Mouse (Mus musculus) ES-E14 (cell line): ENCODE results near the gene Zmiz1. TPM values are rescaled to one million over a fixed set of nuclear protein-coding genes. Genes with fewer than 3 reads are reported as not detected.

Source experiments
- DNase-seq: peaks from one replicate; pipeline ENCODE4 v3.0.0-alpha.2; 2013; ENCODE audit warnings: low read depth, low spot score
- H3K27ac ChIP-seq: 2 replicates; pipeline ENCODE4 v1.5.1; 2012; ENCODE audit warnings: low read depth, mild to moderate bottlenecking, low read length, moderate library complexity, mixed read lengths; ENCODE audit not compliant: poor library complexity, insufficient read depth, severe bottlenecking
- H3K36me3 ChIP-seq: 2 replicates; pipeline ENCODE4 v1.6.1; 2012; ENCODE audit warnings: mild to moderate bottlenecking, low read length, moderate library complexity, mixed read lengths; ENCODE audit not compliant: control insufficient read depth, poor library complexity, insufficient read depth, severe bottlenecking
- H3K4me1 ChIP-seq, 2 experiments: fragments of 150-350 bp in 1 of 2; sonication (generic) in 1 of 2; 2 replicates each; pipeline ENCODE4 v1.6.1; 2012; ENCODE audit warnings: low read length in 2 of 2, mild to moderate bottlenecking in 1 of 2, mixed read lengths in 1 of 2; ENCODE audit not compliant: control insufficient read depth in 2 of 2, insufficient read depth in 2 of 2, poor library complexity in 1 of 2
- H3K4me3 ChIP-seq, 2 experiments: fragments of 150-350 bp in 1 of 2; sonication (generic) in 1 of 2; 2 replicates each; pipeline ENCODE4 v1.5.1; 2012; ENCODE audit warnings: low read length in 2 of 2, low read depth in 1 of 2, mild to moderate bottlenecking in 1 of 2, mixed read lengths in 1 of 2; ENCODE audit not compliant: insufficient read depth in 1 of 2, poor library complexity in 1 of 2, severe bottlenecking in 1 of 2
- H3K9ac ChIP-seq: 2 replicates; pipeline ENCODE4 v1.6.1; 2012; ENCODE audit warnings: low read depth, mild to moderate bottlenecking, low read length, mixed read lengths; ENCODE audit not compliant: poor library complexity, insufficient read depth, severe bottlenecking
- H3K9me3 ChIP-seq: fragments of 150-350 bp; sonication (generic); 2 replicates; pipeline ENCODE4 v1.6.1; 2012; ENCODE audit warnings: low read depth, mild to moderate bottlenecking, low read length; ENCODE audit not compliant: control insufficient read depth, insufficient read depth
- CHD2 ChIP-seq: IDR thresholded peaks from 2 replicates; pipeline ENCODE4 v1.6.1; 2014; ENCODE audit warnings: mild to moderate bottlenecking, low read depth, low read length, inconsistent platforms
- HCFC1 ChIP-seq: IDR thresholded peaks from 2 replicates; pipeline ENCODE4 v1.6.1; 2012; ENCODE audit warnings: low read length, inconsistent platforms, borderline replicate concordance; ENCODE audit not compliant: insufficient read depth
- MAFK ChIP-seq: IDR thresholded peaks from 2 replicates; pipeline ENCODE4 v1.6.1; 2014; ENCODE audit warnings: mild to moderate bottlenecking, low read depth, low read length, inconsistent platforms; ENCODE audit not compliant: insufficient read depth
- ZC3H11A ChIP-seq: IDR thresholded peaks from 2 replicates; pipeline ENCODE4 v1.6.1; 2012; ENCODE audit warnings: low read depth, mild to moderate bottlenecking, inconsistent platforms, low read length, borderline replicate concordance
- ZNF384 ChIP-seq: IDR thresholded peaks from 2 replicates; pipeline ENCODE4 v1.6.1; 2012; ENCODE audit warnings: low read depth, low read length, inconsistent platforms
- in situ Hi-C, 2 experiments: fragments of 600-800 bp; cut with MboI; formaldehyde crosslinking; loops; one replicate each; pipeline ENCODE4 v1.15.1; 2025; ENCODE audit warnings: low sequenced_read_pairs in 2 of 2, inconsistent platforms in 1 of 2; ENCODE audit not compliant: unreplicated experiment in 2 of 2
- total RNA-seq: library from RNA; depleted of rRNA; stranded (reverse); fragments of 300-350 nt; gene quantifications from 2 replicates; pipeline ENCODE4 v1.2.3, GENCODE M21; 2012

Gene Zmiz1
- total RNA-seq, 1 experiment, result 16.9 TPM

GRCm38 (mm10) chr14:25442676-25443075 is 16.3 kb upstream of the Zmiz1 start:
- H3K27ac ChIP-seq, result no peak overlapping the region
- no peak overlapping the region for H3K4me3 ChIP-seq
- no peak overlapping the region for H3K9ac ChIP-seq
- no peak for TF ChIP-seq CHD2
- TF ChIP-seq HCFC1, result no peak
- no peak for TF ChIP-seq MAFK
- no peak for TF ChIP-seq ZC3H11A
- no peak for TF ChIP-seq ZNF384
- in situ Hi-C loops, result no loop called here
- H3K9me3 ChIP-seq, result no peaks in the 10 kb centered on the region
- H3K36me3 ChIP-seq, result no peaks in the 10 kb centered on the region
- peaks cover 0 to 3% of the 10 kb centered on the region in 2 experiments; a peak in 1 of 4 replicates for H3K4me1 ChIP-seq
- no peak for DNase-seq

DNA sequence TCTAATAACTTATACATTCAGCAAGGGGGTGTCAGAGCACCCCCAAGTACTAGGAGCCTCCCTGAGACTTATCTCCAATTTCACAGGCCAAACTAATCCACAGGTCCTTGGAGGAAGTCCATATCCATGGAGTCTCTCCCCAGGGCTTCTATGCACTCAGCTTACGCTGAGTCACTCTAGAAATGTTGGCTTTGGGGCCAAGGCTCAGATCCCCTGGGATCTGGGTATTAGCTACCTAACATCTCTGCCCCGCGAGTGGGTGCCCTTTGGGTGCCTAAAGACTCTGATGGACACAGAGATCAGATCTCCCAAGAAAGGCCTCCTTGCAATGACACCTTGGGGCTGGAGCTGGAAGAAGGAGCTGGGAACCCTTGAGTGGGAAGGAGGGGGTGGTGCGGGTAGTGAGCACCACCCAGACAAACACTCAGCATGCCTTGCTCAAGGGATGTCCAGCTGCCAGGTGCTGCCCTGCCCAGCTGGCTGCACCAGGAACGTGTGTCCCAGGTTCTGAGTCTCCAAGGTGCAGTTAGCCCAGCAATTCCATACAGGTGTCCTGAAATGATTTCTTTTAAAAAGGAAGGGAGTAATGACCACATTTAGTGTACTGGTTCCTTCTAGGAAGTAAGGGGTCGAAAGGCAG is 11.7 kb upstream of the Zmiz1 start:
- in situ Hi-C loops, result no loop called here
- no peak overlapping the region for H3K4me3 ChIP-seq
- no peak for TF ChIP-seq ZNF384
- TF ChIP-seq MAFK, result no peak
- TF ChIP-seq HCFC1, result no peak
- TF ChIP-seq ZC3H11A, result no peak
- no peak for TF ChIP-seq CHD2
- no peak overlapping the region for H3K27ac ChIP-seq
- peaks cover 0 to 15% of the 10 kb centered on the region in 2 experiments; a peak in 2 of 4 replicates for H3K4me1 ChIP-seq
- no peak overlapping the region for H3K9ac ChIP-seq
- H3K36me3 ChIP-seq, result no peaks in the 10 kb centered on the region
- H3K9me3 ChIP-seq, result no peaks in the 10 kb centered on the region
- no peak for DNase-seq

- no peak overlapping the region for H3K27ac ChIP-seq
- no peak overlapping the region for H3K4me3 ChIP-seq
- no peak overlapping the region for H3K9ac ChIP-seq
- H3K9me3 ChIP-seq, result no peaks in the 10 kb centered on the region
- in situ Hi-C loops, result no loop called here
- peaks cover 0 to 15% of the 10 kb centered on the region in 2 experiments; a peak in 2 of 4 replicates for H3K4me1 ChIP-seq
- no peaks in the 10 kb centered on the region for H3K36me3 ChIP-seq
- peak; percentile 63 for DNase-seq
- TF ChIP-seq CHD2 (no peak), HCFC1 (no peak), ZC3H11A (no peak), MAFK (no peak), ZNF384 (no peak)
Observed at GRCm38 (mm10) chr14:25448471-25448870, 10.5 kb upstream of the Zmiz1 start.

GRCm38 (mm10) chr14:25451099-25451667 is 7.8 kb upstream of the Zmiz1 start:
- Histone ChIP-seq H3K4me1 (peaks cover 0 to 15% of the 10 kb centered on the region in 2 experiments; a peak in 2 of 4 replicates), H3K27ac (no peak overlapping the region), H3K36me3 (no peaks in the 10 kb centered on the region), H3K4me3 (no peak overlapping the region), H3K9ac (no peak overlapping the region), H3K9me3 (no peaks in the 10 kb centered on the region)
- no peak for DNase-seq
- in situ Hi-C loops, result no loop called here
- no peak for TF ChIP-seq HCFC1
- no peak for TF ChIP-seq ZNF384
- no peak for TF ChIP-seq ZC3H11A
- no peak for TF ChIP-seq MAFK
- no peak for TF ChIP-seq CHD2
